Mouse (Mus musculus) thymus, adult 2 months (tissue): ENCODE measurements at regions not wholly inside any gene's neighbourhood (a gene's known extent, or its start where the extent isn't known, plus 50 kb on each side); places are given as distances from the start of the nearest gene placed in this dataset.
"Not testable (repeated sequence)": the region's sequence is repeated elsewhere in the genome, so short reads cannot be mapped to it uniquely, and the experiment has no call there.

Source experiments
- CTCF ChIP-seq: fragments of 200-500 bp; IDR thresholded peaks from 2 replicates; pipeline ENCODE4 v1.5.1; 2012; ENCODE audit warnings: mild to moderate bottlenecking, control low read depth, low read length, moderate library complexity, borderline replicate concordance; ENCODE audit not compliant: control insufficient read depth, poor library complexity, insufficient read depth; ENCODE audit errors: extremely low read depth
- POLR2A ChIP-seq: fragments of 200-500 bp; IDR thresholded peaks from 2 replicates; pipeline ENCODE4 v1.6.1; 2012; ENCODE audit warnings: mild to moderate bottlenecking, low read length, control low read depth, moderate library complexity; ENCODE audit not compliant: control insufficient read depth, poor library complexity, insufficient read depth; ENCODE audit errors: extremely low read depth

DNA sequence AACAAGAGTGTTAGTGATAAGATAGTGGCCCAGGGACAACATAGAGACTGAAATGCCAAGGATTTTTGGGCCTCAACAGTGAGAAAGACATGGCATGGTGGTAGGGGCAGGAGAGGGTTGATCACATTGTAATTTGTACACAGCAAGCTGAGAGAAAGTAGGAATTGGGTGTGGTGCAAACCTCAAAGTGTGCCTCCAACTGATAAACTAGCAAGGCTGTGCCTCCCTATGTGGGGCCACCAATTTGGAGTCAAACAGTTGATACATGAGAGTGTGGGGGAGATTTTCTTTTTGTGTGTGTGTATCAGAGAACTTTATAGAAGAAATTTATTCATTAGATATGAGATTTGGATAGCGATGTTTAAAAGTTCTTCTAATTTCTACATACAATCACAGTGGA is 244.0 kb downstream of the Tbl1xr1 start:
- not testable (repeated sequence) for TF ChIP-seq CTCF, POLR2A
